Mouse (Mus musculus) megakaryocyte, adult 5-6 weeks (primary cell): ENCODE measurements around the gene Slc39a3. TPM values are rescaled to one million over a fixed set of nuclear protein-coding genes. Genes with fewer than 3 reads are reported as not detected.

Experiments used
- ATAC-seq: 2 replicates; pipeline ENCODE4 v1.8.0; 2016; ENCODE audit warnings: mild to moderate bottlenecking, inconsistent platforms; ENCODE audit not compliant: poor library complexity, severe bottlenecking
- total RNA-seq, 2 experiments: library from RNA; stranded (forward) in 1 of 2; stranded (reverse) in 1 of 2; fragments of 153-499, 151-499 nt in 1 of 2; fragments of 221-1000, 200-1000 nt in 1 of 2; gene quantifications; 2 replicates each; pipeline versions ENCODE4 v1.2.3 to v1.2.4; 2015 to 2017

The Slc39a3 gene
- total RNA-seq, 2 experiments from 2014 or later = 3.9 to 6.2 TPM

DNA sequence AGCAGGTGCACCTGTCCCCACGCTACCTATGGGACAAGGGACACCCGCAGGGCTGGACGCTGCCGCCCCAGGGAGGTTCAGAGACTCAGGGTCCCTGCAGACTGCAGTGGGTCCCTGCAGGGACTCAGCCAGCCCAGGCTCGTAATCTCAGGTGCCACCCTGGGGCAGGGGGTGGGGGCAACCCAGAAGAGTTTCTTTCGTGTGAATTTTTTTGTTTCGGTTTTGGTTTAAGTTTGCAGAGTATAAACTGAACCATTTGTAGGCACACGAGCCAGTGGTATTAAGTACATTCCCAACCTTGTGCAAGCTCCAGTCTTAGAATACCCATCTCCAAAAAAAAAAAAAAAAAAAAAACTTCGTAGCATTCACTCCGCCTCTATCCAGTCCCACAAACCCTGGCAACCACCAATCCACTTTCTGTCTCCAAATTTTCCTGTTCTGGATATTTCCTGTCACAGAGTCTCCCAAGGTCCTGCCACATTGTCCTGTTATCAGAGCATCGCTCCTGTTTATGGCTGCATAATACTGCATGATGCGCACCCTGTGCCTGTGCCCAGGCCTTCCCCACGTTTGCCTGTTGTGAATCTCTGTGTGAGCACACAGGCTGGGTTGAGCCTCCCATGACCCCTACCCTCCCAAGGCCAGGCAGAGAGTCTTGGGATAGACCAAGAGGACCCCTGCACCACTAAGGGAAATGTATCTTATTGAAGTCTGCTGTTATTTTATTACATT, 51.1 kb downstream of the Slc39a3 start:
- ATAC-seq = peak; percentile 9; the same call in 1 of the 2 replicates

DNA sequence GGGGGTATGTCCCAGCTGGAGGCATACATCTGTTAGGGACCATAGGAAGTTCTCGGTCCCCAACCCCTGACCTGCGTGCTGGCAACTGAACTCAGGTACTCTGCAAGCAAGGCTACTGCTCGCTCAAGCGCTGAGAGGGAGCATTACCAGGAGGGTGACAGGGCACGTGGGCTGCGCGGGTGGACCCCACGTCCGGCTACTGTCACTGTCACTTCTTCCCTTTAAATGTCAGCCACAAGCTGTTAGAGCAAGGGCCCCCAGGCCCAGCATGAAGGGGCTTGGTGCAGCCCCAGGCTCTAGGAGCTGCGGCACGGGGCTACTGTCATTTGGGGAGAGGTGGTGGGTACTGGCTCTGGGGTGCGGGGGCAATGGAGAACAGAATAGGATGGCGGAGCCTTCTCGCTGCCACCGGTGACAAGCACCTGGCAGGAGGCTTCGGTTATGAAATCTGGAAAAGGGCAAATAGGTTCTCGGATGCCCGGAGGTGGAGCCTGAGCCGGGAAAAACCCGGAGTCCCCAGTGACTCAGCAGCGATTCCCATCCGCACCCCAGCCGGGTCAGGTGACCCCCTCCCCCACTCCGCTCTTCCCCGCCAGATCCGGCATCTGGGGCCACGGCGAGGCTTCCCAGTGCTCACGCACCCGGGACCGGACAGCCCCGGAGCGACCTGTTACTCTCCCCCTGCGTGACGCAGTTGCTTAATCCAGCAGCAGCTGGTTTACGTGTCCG, 51.8 kb downstream of the Slc39a3 start:
- ATAC-seq = peak; percentile 17

DNA sequence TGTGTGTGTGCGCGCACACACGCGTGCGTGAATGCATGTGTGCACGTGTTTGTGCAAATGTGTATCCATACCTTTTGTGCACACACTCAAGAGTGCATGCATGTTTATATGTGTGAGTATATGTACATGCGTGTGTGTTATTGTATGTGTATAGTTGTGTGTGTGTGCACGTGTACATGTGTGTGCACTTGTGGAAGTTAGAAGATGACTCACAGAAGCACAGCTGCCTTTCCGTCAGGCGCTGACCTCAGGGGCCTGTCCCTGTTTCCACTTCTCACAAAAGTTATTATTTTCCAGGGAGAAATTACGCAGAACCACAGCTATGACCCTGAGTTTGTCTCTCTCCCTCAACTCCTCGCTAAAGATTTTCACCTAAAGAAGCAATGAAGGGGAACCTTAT, 53.0 kb downstream of the Slc39a3 start:
- ATAC-seq = no peak

DNA sequence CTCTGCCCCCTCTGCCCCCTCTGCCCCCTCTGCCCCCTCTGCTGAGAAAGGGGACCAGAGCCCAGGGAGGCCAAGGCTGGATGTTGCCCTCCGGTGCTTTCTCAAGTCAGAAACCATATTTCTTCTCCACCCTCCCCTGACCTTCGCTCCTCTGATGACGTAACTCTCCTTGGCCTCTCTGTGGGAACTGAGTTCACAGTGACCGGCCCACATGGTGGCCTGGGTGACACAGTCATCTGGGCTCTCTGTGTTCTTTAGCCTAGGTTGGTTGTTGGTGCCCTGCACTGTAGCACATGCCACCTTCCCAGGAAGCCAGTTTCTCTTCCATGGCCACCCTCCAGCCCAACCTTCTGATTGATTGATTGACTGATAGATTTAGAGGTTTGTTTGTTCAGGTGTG, 54.8 kb downstream of the Slc39a3 start:
- peak; percentile 37; the same call in 1 of the 2 replicates for ATAC-seq

DNA sequence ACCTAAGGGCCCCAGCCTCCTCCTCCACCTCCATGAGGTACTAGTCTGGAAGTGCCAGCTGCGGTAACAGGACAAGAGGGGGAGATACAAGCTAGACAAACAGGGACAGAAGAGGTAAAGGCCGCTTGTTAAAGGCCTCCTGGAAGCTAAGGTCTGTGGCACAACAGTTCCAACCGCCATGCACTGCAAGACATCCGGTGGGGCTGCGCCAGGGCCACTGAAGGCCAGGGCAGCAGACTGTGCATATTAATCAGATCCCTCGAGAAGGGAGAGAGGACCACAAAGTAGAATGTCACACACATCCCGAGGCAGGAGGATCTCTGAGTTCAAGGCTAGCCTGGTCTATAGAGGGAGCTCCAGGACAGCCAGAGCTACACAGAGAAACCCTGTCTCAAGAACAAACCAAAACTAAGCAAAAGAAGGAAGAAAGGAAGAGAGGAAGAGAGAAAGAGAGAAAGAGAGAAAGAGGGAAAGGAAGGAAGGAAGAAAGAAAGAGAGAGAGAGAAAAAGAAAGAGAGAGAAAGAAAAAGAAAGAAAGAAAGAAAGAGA, 55.6 kb downstream of the Slc39a3 start:
- peak; percentile 61 for ATAC-seq

Other genes starting within 250 kb of the Slc39a3 start
- gene Sf3a2, start 239.2 kb downstream of the Slc39a3 start, total RNA-seq (2015) = 45.8 and 46.6 TPM in 2 replicates
- gene Sf3a2, start 239.2 kb downstream of the Slc39a3 start, total RNA-seq (2017) = 13.1 and 20.4 TPM in 2 replicates
- 82.4 and 84.3 TPM in 2 replicates for gene Plekhj1, start 238.8 kb downstream of the Slc39a3 start, total RNA-seq (2015)
- gene Plekhj1, start 238.8 kb downstream of the Slc39a3 start, total RNA-seq (2017) = 35.5 and 43.5 TPM in 2 replicates
- gene Amh, start 232.2 kb downstream of the Slc39a3 start, total RNA-seq (2015) = not detected in 2 replicates
- not detected in 2 replicates for gene Amh, start 232.2 kb downstream of the Slc39a3 start, total RNA-seq (2017)
- not detected in 2 replicates for gene Jsrp1, start 223.9 kb downstream of the Slc39a3 start, total RNA-seq (2015)
- not detected in 2 replicates for gene Jsrp1, start 223.9 kb downstream of the Slc39a3 start, total RNA-seq (2017)
- gene Oaz1, start 210.8 kb downstream of the Slc39a3 start, total RNA-seq (2015) = 1,171 and 1,242 TPM in 2 replicates
- gene Oaz1, start 210.8 kb downstream of the Slc39a3 start, total RNA-seq (2017) = 206 and 296 TPM in 2 replicates
- gene Lingo3, start 193.4 kb downstream of the Slc39a3 start, total RNA-seq (2015) = not detected in 2 replicates
- gene Lingo3, start 193.4 kb downstream of the Slc39a3 start, total RNA-seq (2017) = not detected in 2 replicates
- gene Lsm7, start 182.2 kb downstream of the Slc39a3 start, total RNA-seq (2015) = 56.6 and 58.0 TPM in 2 replicates
- gene Lsm7, start 182.2 kb downstream of the Slc39a3 start, total RNA-seq (2017) = 104 and 130 TPM in 2 replicates
- gene Sppl2b, start 182.2 kb downstream of the Slc39a3 start, total RNA-seq (2015) = 10.1 and 10.4 TPM in 2 replicates
- 9.1 and 15.1 TPM in 2 replicates for gene Sppl2b, start 182.2 kb downstream of the Slc39a3 start, total RNA-seq (2017)
- not detected in 2 replicates for gene Tmprss9, start 165.6 kb downstream of the Slc39a3 start, total RNA-seq (2015)
- not detected in 2 replicates for gene Tmprss9, start 165.6 kb downstream of the Slc39a3 start, total RNA-seq (2017)
- gene Timm13, start 136.5 kb downstream of the Slc39a3 start, total RNA-seq (2015) = 60.1 and 74.7 TPM in 2 replicates
- 31.8 and 44.9 TPM in 2 replicates for gene Timm13, start 136.5 kb downstream of the Slc39a3 start, total RNA-seq (2017)
- 7.7 and 9.5 TPM in 2 replicates for gene Lmnb2, start 119.2 kb downstream of the Slc39a3 start, total RNA-seq (2015)
- gene Lmnb2, start 119.2 kb downstream of the Slc39a3 start, total RNA-seq (2017) = 35.2 and 35.8 TPM in 2 replicates
- gene Gadd45b, start 107.4 kb downstream of the Slc39a3 start, total RNA-seq (2015) = 11.0 and 12.9 TPM in 2 replicates
- 9.4 and 20.3 TPM in 2 replicates for gene Gadd45b, start 107.4 kb downstream of the Slc39a3 start, total RNA-seq (2017)
- gene Gng7, start 22.5 kb downstream of the Slc39a3 start, total RNA-seq (2015) = 0.11 TPM in 1 of 2 replicates, not detected in the other
- gene Gng7, start 22.5 kb downstream of the Slc39a3 start, total RNA-seq (2017) = 0.26 TPM in 1 of 2 replicates, not detected in the other
- gene Diras1, start 11.8 kb downstream of the Slc39a3 start, total RNA-seq (2015) = not detected in 2 replicates
- gene Diras1, start 11.8 kb downstream of the Slc39a3 start, total RNA-seq (2017) = 0.20 TPM in 1 of 2 replicates, not detected in the other
- gene Sgta, start 22.8 kb upstream of the Slc39a3 start, total RNA-seq (2015) = 30.3 and 30.7 TPM in 2 replicates
- 33.3 and 38.7 TPM in 2 replicates for gene Sgta, start 22.8 kb upstream of the Slc39a3 start, total RNA-seq (2017)
- 0.82 and 1.5 TPM in 2 replicates for gene Thop1, start 32.6 kb upstream of the Slc39a3 start, total RNA-seq (2015)
- gene Thop1, start 32.6 kb upstream of the Slc39a3 start, total RNA-seq (2017) = 3.4 and 4.3 TPM in 2 replicates
- gene Creb3l3, start 61.4 kb upstream of the Slc39a3 start, total RNA-seq (2015) = 0.50 and 0.58 TPM in 2 replicates
- gene Creb3l3, start 61.4 kb upstream of the Slc39a3 start, total RNA-seq (2017) = 0.40 and 0.89 TPM in 2 replicates
- 33.9 and 40.6 TPM in 2 replicates for gene Map2k2, start 68.5 kb upstream of the Slc39a3 start, total RNA-seq (2015)
- 38.2 and 47.8 TPM in 2 replicates for gene Map2k2, start 68.5 kb upstream of the Slc39a3 start, total RNA-seq (2017)
- gene Zbtb7a, start 97.8 kb upstream of the Slc39a3 start, total RNA-seq (2015) = 25.0 and 27.0 TPM in 2 replicates
- 8.8 and 14.5 TPM in 2 replicates for gene Zbtb7a, start 97.8 kb upstream of the Slc39a3 start, total RNA-seq (2017)
- 10.1 and 13.7 TPM in 2 replicates for gene Pias4, start 130.5 kb upstream of the Slc39a3 start, total RNA-seq (2015)
- 12.9 and 13.3 TPM in 2 replicates for gene Pias4, start 130.5 kb upstream of the Slc39a3 start, total RNA-seq (2017)
- gene Eef2, start 139.2 kb upstream of the Slc39a3 start, total RNA-seq (2015) = 394 and 408 TPM in 2 replicates
- gene Eef2, start 139.2 kb upstream of the Slc39a3 start, total RNA-seq (2017) = 983 and 1,066 TPM in 2 replicates
- gene Dapk3, start 145.6 kb upstream of the Slc39a3 start, total RNA-seq (2015) = 9.8 and 12.7 TPM in 2 replicates
- 27.5 and 36.6 TPM in 2 replicates for gene Dapk3, start 145.6 kb upstream of the Slc39a3 start, total RNA-seq (2017)
- gene 4930442H23Rik, start 146.4 kb upstream of the Slc39a3 start, total RNA-seq (2015) = not detected in 2 replicates
- gene 4930442H23Rik, start 146.4 kb upstream of the Slc39a3 start, total RNA-seq (2017) = not detected in 2 replicates
- not detected in 2 replicates for gene Nmrk2, start 164.6 kb upstream of the Slc39a3 start, total RNA-seq (2015)
- gene Nmrk2, start 164.6 kb upstream of the Slc39a3 start, total RNA-seq (2017) = not detected in 2 replicates
- gene Atcay, start 193.4 kb upstream of the Slc39a3 start, total RNA-seq (2015) = not detected in 2 replicates
- gene Atcay, start 193.4 kb upstream of the Slc39a3 start, total RNA-seq (2017) = not detected in 2 replicates
- not detected in 2 replicates for gene Zfr2, start 195.7 kb upstream of the Slc39a3 start, total RNA-seq (2015)
- gene Zfr2, start 195.7 kb upstream of the Slc39a3 start, total RNA-seq (2017) = 0.16 and 0.26 TPM in 2 replicates
- gene Matk, start 215.5 kb upstream of the Slc39a3 start, total RNA-seq (2015) = 5.4 and 5.9 TPM in 2 replicates
- gene Matk, start 215.5 kb upstream of the Slc39a3 start, total RNA-seq (2017) = 7.5 and 8.1 TPM in 2 replicates
- gene Mrpl54, start 229.5 kb upstream of the Slc39a3 start, total RNA-seq (2015) = 52.1 and 67.0 TPM in 2 replicates
- 97.4 and 154 TPM in 2 replicates for gene Mrpl54, start 229.5 kb upstream of the Slc39a3 start, total RNA-seq (2017)
- gene Apba3, start 229.5 kb upstream of the Slc39a3 start, total RNA-seq (2015) = 16.4 and 20.2 TPM in 2 replicates
- 11.5 and 15.0 TPM in 2 replicates for gene Apba3, start 229.5 kb upstream of the Slc39a3 start, total RNA-seq (2017)